Mouse (Mus musculus): ENCODE data around the gene Nop9. TPM values are rescaled to one million over a fixed set of nuclear protein-coding genes. Genes with fewer than 3 reads are reported as not detected.

The Nop9 gene
- polyA plus RNA-seq, 1 experiment, result 16.8 TPM

GRCm38 (mm10) chr14:55724411-55724871, 21.1 kb upstream of the Nop9 start:
- WGBS, result 16% methylated on average over 8 of the region's 8 CpGs
- DNase-seq, result no peak
- peaks cover 9% of the 10 kb centered on the region for H3K4me1 ChIP-seq (ENCODE audit: control insufficient read depth, insufficient read depth, low read length)
- TF ChIP-seq CTCF (IDR thresholded peaks at IDR 0.05; ENCODE audit: insufficient read depth, low read length), result no peak
- no peak for TF ChIP-seq POLR2A (IDR thresholded peaks at IDR 0.05; ENCODE audit: borderline replicate concordance, extremely low read depth, low read depth, low read length)
- no peak overlapping the region for H3K4me3 ChIP-seq (replicated peaks; ENCODE audit: extremely low read depth, low read depth, low read length)

GRCm38 (mm10) chr14:55726261-55726660, 19.2 kb upstream of the Nop9 start:
- Histone ChIP-seq H3K4me3 (replicated peaks; ENCODE audit: extremely low read depth, low read depth, low read length) (no peak overlapping the region), H3K4me1 (ENCODE audit: control insufficient read depth, insufficient read depth, low read length) (peaks cover 9% of the 10 kb centered on the region)
- DNase-seq, result no peak
- TF ChIP-seq POLR2A (IDR thresholded peaks at IDR 0.05; ENCODE audit: borderline replicate concordance, extremely low read depth, low read depth, low read length) (no peak), CTCF (IDR thresholded peaks at IDR 0.05; ENCODE audit: insufficient read depth, low read length) (no peak)

DNA sequence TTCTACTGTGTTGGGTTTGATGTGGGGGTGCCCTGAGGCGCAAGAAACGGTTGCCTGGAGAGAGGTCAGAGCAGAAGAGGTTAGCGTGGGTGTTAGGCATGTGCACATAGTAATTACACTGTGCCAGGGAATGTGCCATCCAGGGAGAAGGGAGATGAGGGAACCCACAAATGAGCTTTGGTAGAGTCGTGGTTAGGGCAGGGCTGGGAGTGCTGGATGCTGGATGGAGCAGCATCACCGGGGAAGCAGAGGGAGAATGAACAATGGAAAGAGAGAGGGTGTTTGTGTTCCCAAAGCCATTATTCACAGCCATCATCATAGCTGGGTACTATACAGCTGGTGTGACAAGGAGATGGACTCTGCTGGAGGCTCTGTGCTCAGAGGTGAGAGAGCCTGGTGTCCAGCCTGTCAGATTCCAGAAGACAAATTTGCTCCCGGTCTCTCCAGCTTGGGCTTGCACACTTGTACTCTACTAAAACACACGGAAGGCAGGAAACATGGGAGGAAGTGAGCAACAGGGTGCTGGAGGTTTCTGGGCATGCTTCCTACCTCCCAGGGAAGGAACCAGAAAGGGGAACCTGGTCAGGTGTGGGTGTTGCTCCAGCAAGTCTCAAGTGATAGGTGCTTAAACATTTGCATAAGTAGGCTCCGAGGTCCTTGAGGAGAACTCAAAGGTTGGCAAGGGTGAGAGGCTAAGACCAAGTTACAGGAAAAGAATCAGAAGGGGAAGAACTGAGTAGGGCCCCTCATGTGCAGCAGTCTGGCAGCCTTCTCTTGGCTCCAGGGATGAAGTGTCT, 17.4 kb upstream of the Nop9 start:
- peaks cover 9% of the 10 kb centered on the region for H3K4me1 ChIP-seq (ENCODE audit: control insufficient read depth, insufficient read depth, low read length)
- 45% methylated on average over 8 of the region's 8 CpGs for WGBS

GRCm38 (mm10) chr14:55730116-55730515, 15.4 kb upstream of the Nop9 start:
- 66% methylated on average over 7 of the region's 7 CpGs for WGBS
- H3K4me3 ChIP-seq (replicated peaks; ENCODE audit: extremely low read depth, low read depth, low read length), result no peak overlapping the region
- 0 out of 2 replicates have a peak, but pooled peaks cover 5% of the 10 kb centered on the region for H3K4me1 ChIP-seq (ENCODE audit: control insufficient read depth, insufficient read depth, low read length)
- DNase-seq, result no peak
- TF ChIP-seq CTCF (IDR thresholded peaks at IDR 0.05; ENCODE audit: insufficient read depth, low read length), result no peak
- no peak for TF ChIP-seq POLR2A (IDR thresholded peaks at IDR 0.05; ENCODE audit: borderline replicate concordance, extremely low read depth, low read depth, low read length)

More for the DNA sequence above, 17.4 kb upstream of the Nop9 start:
- no peak overlapping the region for H3K4me3 ChIP-seq (replicated peaks; ENCODE audit: extremely low read depth, low read depth, low read length)
- DNase-seq, result no peak
- TF ChIP-seq POLR2A (IDR thresholded peaks at IDR 0.05; ENCODE audit: borderline replicate concordance, extremely low read depth, low read depth, low read length), result no peak
- TF ChIP-seq CTCF (IDR thresholded peaks at IDR 0.05; ENCODE audit: insufficient read depth, low read length), result no peak

DNA sequence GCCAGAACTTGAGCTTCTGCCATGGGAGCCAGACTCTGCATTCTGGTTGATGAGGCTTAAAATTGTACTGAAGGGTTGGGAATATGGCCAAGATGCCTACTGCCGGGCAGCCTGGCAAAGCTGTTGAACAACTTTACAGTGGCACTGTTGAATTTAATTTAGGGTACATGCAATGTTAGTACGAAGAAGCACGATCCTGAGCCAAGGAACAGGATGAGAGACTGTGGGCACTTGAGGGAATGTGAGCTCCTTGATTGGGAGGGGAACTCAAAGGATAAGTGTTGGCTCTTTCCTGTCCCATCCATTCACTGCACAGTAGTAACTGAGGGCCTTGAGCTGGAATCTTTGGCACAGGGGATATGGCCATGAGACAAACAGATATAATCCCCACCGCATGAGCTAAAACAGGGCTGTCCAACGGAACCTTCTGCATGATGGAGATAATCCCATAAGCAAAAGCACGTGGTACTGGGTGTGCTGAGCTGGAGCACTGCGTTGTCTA, 14.9 kb upstream of the Nop9 start:
- no peak overlapping the region for H3K4me3 ChIP-seq (replicated peaks; ENCODE audit: extremely low read depth, low read depth, low read length)
- WGBS, result 68% methylated on average over 7 of the region's 7 CpGs
- 0 out of 2 replicates have a peak, but pooled peaks cover 5% of the 10 kb centered on the region for H3K4me1 ChIP-seq (ENCODE audit: control insufficient read depth, insufficient read depth, low read length)
- DNase-seq, result no peak
- no peak for TF ChIP-seq CTCF (IDR thresholded peaks at IDR 0.05; ENCODE audit: insufficient read depth, low read length)
- no peak for TF ChIP-seq POLR2A (IDR thresholded peaks at IDR 0.05; ENCODE audit: borderline replicate concordance, extremely low read depth, low read depth, low read length)

DNA sequence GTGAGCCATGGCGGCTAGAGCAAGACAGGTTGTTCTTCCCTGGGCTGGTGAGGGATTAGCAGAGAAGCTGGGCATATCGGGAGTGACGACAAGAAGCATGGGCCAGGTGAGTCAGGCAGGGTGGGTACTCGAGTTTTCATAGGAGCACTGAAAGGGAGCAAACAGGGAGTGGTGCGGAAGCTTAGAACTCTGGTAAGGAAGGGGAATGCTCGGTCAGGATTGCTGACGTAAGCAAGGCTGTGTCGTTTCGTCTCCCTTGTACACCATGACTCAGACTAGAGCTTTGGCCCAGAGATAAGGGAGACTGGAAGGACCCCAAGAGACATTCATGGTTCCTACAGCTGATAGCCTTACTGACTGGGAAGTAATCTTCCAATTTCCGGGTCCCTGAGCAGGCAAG, 11.6 kb upstream of the Nop9 start:
- H3K4me1 ChIP-seq (ENCODE audit: control insufficient read depth, insufficient read depth, low read length), result no peaks in the 10 kb centered on the region
- WGBS, result 74% methylated on average over 10 of the region's 10 CpGs
- TF ChIP-seq CTCF (IDR thresholded peaks at IDR 0.05; ENCODE audit: insufficient read depth, low read length) (no peak), POLR2A (IDR thresholded peaks at IDR 0.05; ENCODE audit: borderline replicate concordance, extremely low read depth, low read depth, low read length) (no peak)
- H3K4me3 ChIP-seq (replicated peaks; ENCODE audit: extremely low read depth, low read depth, low read length), result no peak overlapping the region
- no peak for DNase-seq

GRCm38 (mm10) chr14:55734869-55735268, 10.6 kb upstream of the Nop9 start:
- 67% methylated on average over 7 of the region's 7 CpGs for WGBS
- TF ChIP-seq CTCF (IDR thresholded peaks at IDR 0.05; ENCODE audit: insufficient read depth, low read length) (no peak), POLR2A (IDR thresholded peaks at IDR 0.05; ENCODE audit: borderline replicate concordance, extremely low read depth, low read depth, low read length) (no peak)
- H3K4me1 ChIP-seq (ENCODE audit: control insufficient read depth, insufficient read depth, low read length), result no peaks in the 10 kb centered on the region
- DNase-seq, result no peak
- H3K4me3 ChIP-seq (replicated peaks; ENCODE audit: extremely low read depth, low read depth, low read length), result no peak overlapping the region

DNA sequence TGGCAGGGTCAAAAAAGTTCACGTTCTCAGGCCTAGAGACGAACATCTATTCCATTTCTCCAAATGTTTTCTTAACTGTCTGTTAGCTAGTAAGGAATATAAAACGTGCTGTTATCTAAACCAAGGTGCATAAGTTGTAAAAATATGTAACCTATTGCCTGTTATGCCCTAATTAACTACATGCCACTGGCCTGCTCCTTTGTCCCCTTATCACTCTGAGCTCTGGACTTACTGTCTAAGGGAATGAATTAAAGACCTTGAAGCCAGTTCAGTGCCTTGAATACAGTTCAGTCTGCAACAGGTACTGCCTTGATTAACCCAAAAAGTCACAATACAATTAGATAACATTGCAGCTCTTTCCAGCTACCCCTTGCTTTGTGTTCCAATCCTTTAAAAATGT, 10.2 kb upstream of the Nop9 start:
- no peak overlapping the region for H3K4me3 ChIP-seq (replicated peaks; ENCODE audit: extremely low read depth, low read depth, low read length)
- TF ChIP-seq POLR2A (IDR thresholded peaks at IDR 0.05; ENCODE audit: borderline replicate concordance, extremely low read depth, low read depth, low read length) (no peak), CTCF (IDR thresholded peaks at IDR 0.05; ENCODE audit: insufficient read depth, low read length) (no peak)
- WGBS, result 36% methylated on average over 3 of the region's 3 CpGs
- H3K4me1 ChIP-seq (ENCODE audit: control insufficient read depth, insufficient read depth, low read length), result no peaks in the 10 kb centered on the region
- no peak for DNase-seq

- no peak for TF ChIP-seq CTCF (IDR thresholded peaks at IDR 0.05; ENCODE audit: insufficient read depth, low read length)
- no peak for TF ChIP-seq POLR2A (IDR thresholded peaks at IDR 0.05; ENCODE audit: borderline replicate concordance, extremely low read depth, low read depth, low read length)
- Histone ChIP-seq H3K4me3 (replicated peaks; ENCODE audit: extremely low read depth, low read depth, low read length) (no peak overlapping the region), H3K4me1 (ENCODE audit: control insufficient read depth, insufficient read depth, low read length) (no peaks in the 10 kb centered on the region)
- no peak for DNase-seq
- WGBS, result 73% methylated on average over 4 of the region's 4 CpGs
Measured at GRCm38 (mm10) chr14:55735758-55736157, 9.7 kb upstream of the Nop9 start.
